Mouse (Mus musculus) limb, embryonic 12.5 days (tissue): ENCODE measurements around the gene Lats2. TPM values are rescaled to one million over a fixed set of nuclear protein-coding genes. Genes with fewer than 3 reads are reported as not detected.
"Not testable (repeated sequence)": the region's sequence is repeated elsewhere in the genome, so short reads cannot be mapped to it uniquely, and the experiment has no call there.

Experiments used
- ATAC-seq: fragments of 200-750 bp; cut with Nextera tagmentation; 2 replicates; pipeline ENCODE4 v1.8.0; 2017; ENCODE audit warnings: low read depth, moderate TSS enrichment; ENCODE audit not compliant: insufficient number of reproducible peaks, insufficient read depth, low FRiP score, low TSS enrichment
- H3K27ac ChIP-seq: fragments of 300-500 bp; sonication (generic); 2 replicates; pipeline ENCODE4 v1.5.1; 2016; ENCODE audit warnings: mild to moderate bottlenecking, moderate library complexity
- H3K27me3 ChIP-seq: fragments of 300-500 bp; sonication (generic); 2 replicates; pipeline ENCODE4 v1.6.1; 2016; ENCODE audit warnings: mild to moderate bottlenecking, moderate library complexity
- H3K36me3 ChIP-seq: fragments of 300-500 bp; sonication (generic); 2 replicates; pipeline ENCODE4 v1.6.1; 2016; ENCODE audit warnings: mild to moderate bottlenecking, moderate library complexity
- H3K4me1 ChIP-seq: fragments of 300-500 bp; sonication (generic); replicated peaks from 2 replicates; pipeline ENCODE4 v1.6.1; 2016
- H3K4me2 ChIP-seq: fragments of 300-500 bp; sonication (generic); 2 replicates; pipeline ENCODE4 v1.6.1; 2016; ENCODE audit warnings: mild to moderate bottlenecking, moderate library complexity
- H3K4me3 ChIP-seq: fragments of 300-500 bp; sonication (generic); replicated peaks from 2 replicates; pipeline ENCODE4 v1.5.1; 2016; ENCODE audit warnings: mild to moderate bottlenecking
- H3K9ac ChIP-seq: fragments of 300-500 bp; sonication (generic); replicated peaks from 2 replicates; pipeline ENCODE4 v1.6.1; 2016; ENCODE audit warnings: mild to moderate bottlenecking, moderate library complexity
- H3K9me3 ChIP-seq: fragments of 300-500 bp; sonication (generic); 2 replicates; pipeline ENCODE4 v1.6.1; 2016; ENCODE audit warnings: mild to moderate bottlenecking, moderate library complexity
- WGBS: fragments of 180-500 bp; shearing (Covaris S2); methylation state at CpG from one replicate; pipeline ENCODE4 v1.1.7; 2016; 5-methylcytosine and 5-hydroxymethylcytosine counted together
- polyA plus RNA-seq: library from polyadenylated mRNA; unstranded; fragments of >200 nt; fragmentation: Nextera tagmentation; extraction: Ambion mirVana; gene quantifications from 2 replicates; pipeline ENCODE4 v1.2.1, GENCODE M21; 2016

Lats2 gene
- polyA plus RNA-seq, 1 experiment from 2014 or later, result 29.6 TPM

DNA sequence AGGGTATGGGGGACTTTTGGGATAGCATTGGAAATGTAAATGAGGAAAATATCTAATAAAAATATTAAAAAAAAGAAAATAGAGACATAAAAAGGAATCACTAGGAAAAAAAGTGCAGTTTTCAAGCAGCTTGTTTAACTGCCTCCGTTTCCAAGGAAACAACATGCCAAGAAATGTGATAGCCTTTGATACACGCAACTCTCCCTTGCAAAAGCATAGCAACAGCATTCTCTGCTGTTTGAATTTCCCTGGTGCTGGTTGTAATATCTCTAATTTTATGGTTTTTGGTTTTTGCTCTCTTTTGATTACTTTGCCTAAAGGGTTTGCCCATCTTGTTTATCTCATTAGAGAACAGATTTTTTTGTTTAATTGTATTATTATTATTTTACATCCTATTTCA is 82.7 kb downstream of the Lats2 start:
- no peak overlapping the region for H3K4me2 ChIP-seq
- no peak overlapping the region for H3K4me3 ChIP-seq
- H3K9ac ChIP-seq, result no peak overlapping the region
- H3K36me3 ChIP-seq, result no peaks in the 10 kb centered on the region
- no peaks in the 10 kb centered on the region for H3K4me1 ChIP-seq
- 45% methylated on average over 2 of the region's 2 CpGs for WGBS
- no peaks in the 10 kb centered on the region for H3K27me3 ChIP-seq
- H3K27ac ChIP-seq, result no peak overlapping the region
- no peaks in the 10 kb centered on the region for H3K9me3 ChIP-seq
- ATAC-seq, result no peak

GRCm38 (mm10) chr14:57665628-57665950 is 92.6 kb downstream of the Lats2 start:
- peak overlapping the region; percentile 97; the same call in 1 of the 2 replicates for H3K27ac ChIP-seq
- no peaks in the 10 kb centered on the region for H3K9me3 ChIP-seq
- H3K4me1 ChIP-seq, result peaks cover 5% of the 10 kb centered on the region
- H3K9ac ChIP-seq, result peak overlapping the region; percentile 92
- peaks cover 6% of the 10 kb centered on the region; the same call in 1 of the 2 replicates for H3K36me3 ChIP-seq
- WGBS, result 16% methylated on average over 10 of the region's 10 CpGs
- H3K27me3 ChIP-seq, result no peaks in the 10 kb centered on the region
- peak overlapping the region; percentile 83 for H3K4me3 ChIP-seq
- ATAC-seq, result no peak
- H3K4me2 ChIP-seq, result peak overlapping the region; percentile 83

GRCm38 (mm10) chr14:57664822-57665627 is 93.2 kb downstream of the Lats2 start, which contains the start of gene Xpo4:
TSS of gene Xpo4 (minus strand) at chr14:57665430.
- H3K36me3 ChIP-seq, result peaks cover 6% of the 10 kb centered on the region; the same call in 1 of the 2 replicates
- WGBS, result under 1% methylated on average over 80 of the region's 80 CpGs
- H3K9ac ChIP-seq, result peak within 1 kb of the TSS; percentile 92
- ATAC-seq, result peak; percentile 90
- peak within 1 kb of the TSS; percentile 83 for H3K4me3 ChIP-seq
- H3K27ac ChIP-seq, result peak within 1 kb of the TSS; percentile 97
- H3K9me3 ChIP-seq, result no peaks in the 10 kb centered on the region
- peaks cover 5% of the 10 kb centered on the region for H3K4me1 ChIP-seq
- H3K27me3 ChIP-seq, result no peaks in the 10 kb centered on the region
- peak within 1 kb of the TSS; percentile 83 for H3K4me2 ChIP-seq

DNA sequence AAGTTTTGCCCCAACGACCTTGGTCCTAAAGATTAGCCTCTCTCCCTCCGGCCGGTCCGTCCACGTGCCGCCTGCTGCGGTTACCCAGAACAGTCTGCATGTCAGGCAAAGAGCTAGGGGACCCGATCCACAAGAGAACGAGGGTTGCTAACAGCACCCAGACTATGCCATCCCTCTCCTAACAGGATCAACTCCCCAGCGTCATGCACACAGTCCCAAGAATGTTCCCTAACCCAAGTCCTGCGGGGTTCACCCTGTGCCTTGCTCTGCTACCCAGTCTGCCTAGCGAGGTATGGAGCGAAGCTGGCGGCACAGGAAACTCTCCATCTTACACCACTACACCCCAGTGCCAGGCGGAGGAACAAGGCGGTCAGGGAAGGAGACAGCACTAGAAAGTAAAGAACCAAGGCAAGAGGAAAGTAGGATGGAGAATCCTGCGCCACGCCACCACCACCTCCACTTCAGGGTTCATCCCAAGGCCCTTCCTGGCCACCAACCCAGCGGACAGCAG is 93.8 kb downstream of the Lats2 start:
- peak overlapping the region; percentile 92 for H3K9ac ChIP-seq
- peak overlapping the region; percentile 97 for H3K27ac ChIP-seq
- ATAC-seq, result peak; percentile 52
- WGBS, result under 1% methylated on average over 19 of the region's 19 CpGs
- no peaks in the 10 kb centered on the region for H3K9me3 ChIP-seq
- H3K4me1 ChIP-seq, result peaks cover 5% of the 10 kb centered on the region
- no peaks in the 10 kb centered on the region for H3K27me3 ChIP-seq
- H3K4me3 ChIP-seq, result peak overlapping the region; percentile 83
- peak overlapping the region; percentile 83 for H3K4me2 ChIP-seq
- peaks cover 6% of the 10 kb centered on the region; the same call in 1 of the 2 replicates for H3K36me3 ChIP-seq

- Histone ChIP-seq H3K27ac (no peak overlapping the region), H3K4me1 (peaks cover 5% of the 10 kb centered on the region), H3K9ac (peak overlapping the region; percentile 92; the same call in 1 of the 2 replicates), H3K36me3 (peaks cover 6% of the 10 kb centered on the region; the same call in 1 of the 2 replicates), H3K4me3 (peak overlapping the region; percentile 83), H3K9me3 (no peaks in the 10 kb centered on the region), H3K4me2 (peak overlapping the region; percentile 83), H3K27me3 (no peaks in the 10 kb centered on the region)
- 30% methylated on average over 1 of the region's 1 CpGs for WGBS
- ATAC-seq, result no peak
Observed at GRCm38 (mm10) chr14:57663630-57664029, 94.6 kb downstream of the Lats2 start.

DNA sequence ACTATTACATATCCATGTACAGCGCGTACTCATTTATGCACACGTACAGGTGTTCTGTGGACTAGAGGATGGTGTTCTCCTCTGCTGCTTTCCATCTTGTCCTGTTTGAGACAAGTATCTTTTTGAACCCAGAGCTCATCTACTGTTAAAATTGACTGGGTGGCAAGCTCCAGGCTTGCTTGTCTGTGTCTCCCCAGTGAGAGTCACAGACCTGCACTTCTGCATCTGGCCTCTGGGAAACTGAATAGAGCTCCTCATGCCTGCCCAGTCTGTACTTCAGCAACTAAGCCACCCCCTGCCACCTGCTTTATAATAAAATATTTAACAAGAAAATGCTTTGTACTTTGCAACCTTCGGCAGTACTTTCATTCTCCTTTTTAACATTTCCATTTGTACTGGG is 99.9 kb downstream of the Lats2 start:
- H3K9me3 ChIP-seq, result no peaks in the 10 kb centered on the region
- no peak overlapping the region for H3K4me2 ChIP-seq
- H3K27me3 ChIP-seq, result no peaks in the 10 kb centered on the region
- no peak for ATAC-seq
- H3K36me3 ChIP-seq, result no peaks in the 10 kb centered on the region
- H3K27ac ChIP-seq, result no peak overlapping the region
- H3K4me1 ChIP-seq, result no peaks in the 10 kb centered on the region; the same call in 1 of the 2 replicates
- no peak overlapping the region for H3K4me3 ChIP-seq
- H3K9ac ChIP-seq, result no peak overlapping the region
- WGBS, result 96% methylated on average over 4 of the region's 4 CpGs

DNA sequence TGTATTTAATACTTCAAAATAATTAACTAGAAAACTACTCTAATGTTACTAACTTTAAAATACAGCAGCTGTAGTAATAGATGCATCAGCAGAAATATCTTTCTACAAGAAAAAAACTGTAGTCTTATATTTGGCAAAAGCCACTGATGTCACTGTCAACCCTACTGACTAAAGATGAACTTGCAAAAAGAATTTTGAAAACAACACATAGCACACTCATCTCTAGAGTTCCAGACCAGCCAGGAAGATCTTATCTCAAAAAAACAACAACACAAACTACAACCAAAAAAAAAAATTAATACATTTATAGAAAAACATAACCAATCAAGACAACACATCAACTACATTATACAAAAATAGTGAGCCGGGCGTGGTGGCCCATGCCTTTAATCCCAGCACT is 100.7 kb downstream of the Lats2 start:
- Histone ChIP-seq H3K4me1 (no peaks in the 10 kb centered on the region), H3K4me3 (no peak overlapping the region), H3K4me2 (no peak overlapping the region), H3K27me3 (no peaks in the 10 kb centered on the region), H3K9me3 (no peaks in the 10 kb centered on the region), H3K27ac (no peak overlapping the region), H3K9ac (no peak overlapping the region), H3K36me3 (no peaks in the 10 kb centered on the region)
- WGBS, result 99% methylated on average over 2 of the region's 2 CpGs
- ATAC-seq, result no peak

- not testable (repeated sequence) for H3K27ac ChIP-seq, H3K4me2 ChIP-seq, H3K9ac ChIP-seq, H3K4me1 ChIP-seq, H3K27me3 ChIP-seq, ATAC-seq, H3K9me3 ChIP-seq, H3K36me3 ChIP-seq, H3K4me3 ChIP-seq
- WGBS, result 98% methylated on average over 3 of the region's 3 CpGs
Observed at GRCm38 (mm10) chr14:57656519-57656918, 101.7 kb downstream of the Lats2 start.

DNA sequence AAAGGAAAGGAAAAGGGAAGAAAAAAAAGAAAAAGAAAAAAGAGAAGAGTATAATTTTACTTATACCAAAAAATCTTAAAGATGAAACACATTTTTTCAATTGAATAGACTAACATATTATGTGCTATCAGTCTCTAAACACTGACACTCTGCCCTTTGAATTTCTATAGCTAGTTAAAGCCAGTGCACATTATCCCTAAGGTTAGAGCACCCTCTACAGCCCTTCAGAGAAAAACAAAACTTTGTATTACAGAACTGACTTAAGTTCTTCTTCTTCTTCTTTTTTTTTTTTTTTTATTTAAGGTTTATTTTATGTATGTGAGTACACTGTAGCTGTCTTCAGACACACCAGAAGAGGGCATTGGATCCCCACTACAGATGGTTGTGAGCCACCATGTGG is 108.7 kb downstream of the Lats2 start:
- no peak overlapping the region for H3K9ac ChIP-seq
- H3K9me3 ChIP-seq, result no peaks in the 10 kb centered on the region
- H3K4me1 ChIP-seq, result no peaks in the 10 kb centered on the region
- no peak overlapping the region for H3K27ac ChIP-seq
- H3K27me3 ChIP-seq, result no peaks in the 10 kb centered on the region
- H3K4me2 ChIP-seq, result no peak overlapping the region
- ATAC-seq, result no peak
- H3K4me3 ChIP-seq, result no peak overlapping the region
- no peaks in the 10 kb centered on the region for H3K36me3 ChIP-seq

DNA sequence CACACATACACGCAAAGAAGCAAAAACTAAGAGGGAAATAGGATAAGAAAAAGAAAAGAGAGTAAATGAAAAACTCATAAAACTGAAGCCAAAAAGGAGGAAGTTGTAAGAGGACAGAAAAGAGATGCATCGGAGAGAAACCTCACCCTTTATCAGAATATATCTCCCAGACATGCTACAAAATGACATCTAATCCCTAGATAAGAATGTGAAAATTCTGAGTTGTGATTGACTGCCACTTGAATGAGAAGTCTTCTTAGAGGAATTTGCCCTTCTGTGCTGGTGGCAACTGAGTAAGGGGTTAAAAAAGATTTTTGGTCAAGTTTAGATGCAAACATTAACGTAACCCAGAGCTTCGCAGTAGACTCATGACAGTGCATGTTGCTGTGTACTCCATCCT is 112.0 kb downstream of the Lats2 start:
- Histone ChIP-seq H3K9ac (no peak overlapping the region), H3K27ac (no peak overlapping the region), H3K9me3 (no peaks in the 10 kb centered on the region), H3K27me3 (no peaks in the 10 kb centered on the region), H3K4me1 (no peaks in the 10 kb centered on the region), H3K4me3 (no peak overlapping the region), H3K4me2 (no peak overlapping the region), H3K36me3 (peaks cover 7% of the 10 kb centered on the region; the same call in 1 of the 2 replicates)
- no peak for ATAC-seq
- 82% methylated on average over 4 of the region's 4 CpGs for WGBS
